Mouse (Mus musculus): ENCODE measurements around the gene Nsun4. TPM values are rescaled to one million over a fixed set of nuclear protein-coding genes. Genes with fewer than 3 reads are reported as not detected.

The Nsun4 gene
- polyA plus RNA-seq, 1 experiment from 2014 or later: 18.9 TPM

- ATAC-seq (ENCODE audit: low FRiP score): no peak
- Histone ChIP-seq H3K4me2 (no peak overlapping the region), H3K9me3 (no peaks in the 10 kb centered on the region; the same call in 1 of the 2 replicates), H3K9ac (no peak overlapping the region), H3K36me3 (replicated peaks) (no peaks in the 10 kb centered on the region), H3K4me3 (replicated peaks) (no peak overlapping the region), H3K27ac (no peak overlapping the region), H3K27me3 (peaks cover 11% of the 10 kb centered on the region; the same call in 1 of the 2 replicates), H3K4me1 (no peaks in the 10 kb centered on the region)
- 85% methylated on average over 2 of the region's 2 CpGs for WGBS
These were observed 58.3 kb downstream of the Nsun4 start for GRCm38 (mm10) chr4:115995376-115995730.

DNA sequence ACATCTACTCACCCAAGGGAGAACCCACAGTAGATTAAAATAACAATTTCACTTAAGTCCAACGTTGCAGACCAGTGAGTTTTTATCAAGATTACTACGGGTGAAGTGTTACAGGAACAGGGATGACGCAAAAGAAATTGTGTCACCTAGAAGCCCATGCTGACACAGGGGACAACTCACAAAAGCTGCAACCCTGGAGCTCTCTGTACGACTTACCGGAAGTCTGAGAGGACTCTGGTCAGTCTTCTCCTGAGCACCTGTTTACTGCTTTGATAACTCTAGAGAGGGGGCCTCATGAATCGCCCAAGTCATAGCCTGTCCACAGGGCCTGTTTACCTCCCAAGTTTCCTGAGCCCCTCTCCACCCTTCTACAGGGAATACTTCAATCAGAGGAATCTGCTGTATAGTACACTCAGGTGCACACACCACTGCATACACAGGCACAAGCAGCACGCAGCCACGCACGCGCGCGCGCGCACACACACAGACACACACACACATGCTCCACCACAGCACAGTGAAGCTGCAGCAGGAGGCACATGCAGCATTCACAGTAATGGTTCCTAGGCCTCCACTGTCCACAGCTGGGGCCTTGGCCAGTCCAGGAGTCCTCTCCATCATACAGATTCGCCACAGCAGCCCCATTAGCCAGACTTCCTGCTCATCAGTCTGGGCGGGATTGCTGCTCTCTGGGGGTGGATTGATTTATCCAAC is 58.9 kb downstream of the Nsun4 start:
- no peaks in the 10 kb centered on the region; the same call in 1 of the 2 replicates for H3K9me3 ChIP-seq
- no peak overlapping the region for H3K27ac ChIP-seq
- H3K36me3 ChIP-seq (replicated peaks): no peaks in the 10 kb centered on the region
- 87% methylated on average over 16 of the region's 16 CpGs for WGBS
- H3K4me2 ChIP-seq: no peak overlapping the region
- ATAC-seq (ENCODE audit: low FRiP score): no peak
- H3K27me3 ChIP-seq: peaks cover 11% of the 10 kb centered on the region; the same call in 1 of the 2 replicates
- no peak overlapping the region for H3K4me3 ChIP-seq (replicated peaks)
- H3K4me1 ChIP-seq: no peaks in the 10 kb centered on the region
- no peak overlapping the region for H3K9ac ChIP-seq

- no peak overlapping the region for H3K9ac ChIP-seq
- H3K36me3 ChIP-seq (replicated peaks): no peaks in the 10 kb centered on the region
- no peak for ATAC-seq (ENCODE audit: low FRiP score)
- no peak overlapping the region for H3K4me2 ChIP-seq
- H3K27me3 ChIP-seq: peaks cover 31% of the 10 kb centered on the region
- WGBS: 85% methylated on average over 7 of the region's 7 CpGs
- no peak overlapping the region for H3K27ac ChIP-seq
- no peaks in the 10 kb centered on the region; the same call in 1 of the 2 replicates for H3K9me3 ChIP-seq
- H3K4me1 ChIP-seq: peaks cover 2% of the 10 kb centered on the region; the same call in 1 of the 2 replicates
- H3K4me3 ChIP-seq (replicated peaks): no peak overlapping the region
These were observed 64.3 kb downstream of the Nsun4 start for GRCm38 (mm10) chr4:115989382-115989781.

DNA sequence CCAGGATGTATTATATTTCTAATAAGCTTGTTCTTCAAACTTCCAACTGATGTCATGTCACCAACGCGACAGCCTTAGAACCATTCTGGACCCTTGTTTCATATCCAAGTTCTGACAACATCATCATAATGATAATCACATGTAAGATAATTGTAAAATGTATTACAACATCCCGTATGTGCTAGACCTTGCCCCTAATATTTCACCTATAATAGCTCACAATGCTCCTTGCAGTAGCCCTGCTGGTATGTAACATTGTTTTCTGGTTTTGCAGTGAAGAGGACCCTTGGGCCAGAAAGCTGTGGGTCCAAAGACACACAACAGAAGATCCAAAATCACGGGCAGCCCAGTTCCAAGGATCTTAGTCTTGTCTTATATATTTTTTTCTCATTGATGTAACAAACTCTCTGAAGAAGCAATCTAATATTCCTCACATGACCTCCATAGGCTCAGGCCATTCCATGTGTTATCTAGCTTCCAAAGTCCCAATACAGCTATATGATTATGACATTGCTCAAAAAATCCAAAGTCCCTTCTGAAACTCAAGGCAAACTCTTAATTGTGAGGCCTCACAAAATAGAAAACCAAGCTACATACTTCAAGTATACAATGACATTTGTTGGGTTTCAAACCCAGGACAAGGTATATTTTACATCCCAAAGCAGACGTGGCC is 65.7 kb downstream of the Nsun4 start:
- Histone ChIP-seq H3K4me3 (replicated peaks) (no peak overlapping the region), H3K4me2 (no peak overlapping the region), H3K4me1 (peaks cover 4% of the 10 kb centered on the region; the same call in 1 of the 2 replicates), H3K9ac (no peak overlapping the region), H3K27ac (no peak overlapping the region), H3K36me3 (replicated peaks) (no peaks in the 10 kb centered on the region), H3K9me3 (no peaks in the 10 kb centered on the region; the same call in 1 of the 2 replicates), H3K27me3 (peaks cover 43% of the 10 kb centered on the region)
- 75% methylated on average over 5 of the region's 5 CpGs for WGBS
- ATAC-seq (ENCODE audit: low FRiP score): no peak

DNA sequence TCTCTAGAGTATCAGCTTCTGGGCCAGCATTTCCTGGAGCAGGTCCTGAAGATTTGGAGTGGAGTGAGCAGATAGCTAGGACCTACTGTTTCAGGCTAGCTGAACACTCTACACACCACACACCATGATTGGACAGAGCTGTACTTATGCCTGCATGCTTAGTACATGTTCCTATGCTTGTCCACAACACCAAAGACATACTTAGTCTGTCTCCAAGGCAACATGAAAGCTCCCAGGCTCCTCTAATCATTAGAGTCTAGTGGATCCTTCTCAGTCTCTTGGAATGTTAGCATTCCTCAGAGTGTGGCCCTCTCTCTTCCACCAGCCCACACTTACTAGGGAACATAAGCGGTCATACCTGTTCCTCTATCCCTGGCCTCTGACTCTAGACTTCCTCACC is 66.2 kb downstream of the Nsun4 start:
- H3K4me3 ChIP-seq (replicated peaks): no peak overlapping the region
- H3K27ac ChIP-seq: no peak overlapping the region
- H3K27me3 ChIP-seq: peaks cover 49% of the 10 kb centered on the region
- H3K9me3 ChIP-seq: no peaks in the 10 kb centered on the region; the same call in 1 of the 2 replicates
- H3K36me3 ChIP-seq (replicated peaks): no peaks in the 10 kb centered on the region
- no peak overlapping the region for H3K9ac ChIP-seq
- WGBS: 84% methylated on average over 1 of the region's 1 CpGs
- no peak for ATAC-seq (ENCODE audit: low FRiP score)
- no peak overlapping the region for H3K4me2 ChIP-seq
- H3K4me1 ChIP-seq: peaks cover 4% of the 10 kb centered on the region; the same call in 1 of the 2 replicates

GRCm38 (mm10) chr4:115984967-115985366 is 68.7 kb downstream of the Nsun4 start:
- H3K9ac ChIP-seq: no peak overlapping the region
- H3K4me2 ChIP-seq: no peak overlapping the region
- no peak for ATAC-seq (ENCODE audit: low FRiP score)
- no peak overlapping the region for H3K4me3 ChIP-seq (replicated peaks)
- no peaks in the 10 kb centered on the region for H3K36me3 ChIP-seq (replicated peaks)
- H3K4me1 ChIP-seq: peaks cover 11% of the 10 kb centered on the region
- no peaks in the 10 kb centered on the region for H3K9me3 ChIP-seq
- peaks cover 72% of the 10 kb centered on the region for H3K27me3 ChIP-seq
- no peak overlapping the region for H3K27ac ChIP-seq
- WGBS: 34% methylated on average over 8 of the region's 8 CpGs

DNA sequence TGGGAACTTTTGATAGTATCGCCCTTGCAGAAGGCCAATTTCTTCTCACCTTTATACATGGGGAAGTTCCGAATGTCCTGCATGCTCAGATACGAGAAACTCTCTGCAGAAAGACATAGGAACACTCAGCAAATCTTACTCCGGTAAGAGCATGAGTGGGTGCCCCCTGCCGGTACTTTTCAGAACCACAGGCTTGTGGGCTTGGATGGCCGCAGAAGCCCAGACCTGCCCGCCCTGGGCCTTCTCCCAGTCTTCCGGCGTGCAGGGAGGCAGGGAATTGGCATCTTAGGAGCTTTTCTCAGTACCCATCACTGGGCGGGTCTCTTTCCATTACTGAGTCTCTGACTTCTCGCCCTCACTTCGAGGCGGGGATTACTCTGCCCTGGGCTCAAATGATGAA is 69.6 kb downstream of the Nsun4 start:
- peaks cover 19% of the 10 kb centered on the region for H3K4me1 ChIP-seq
- H3K9me3 ChIP-seq: no peaks in the 10 kb centered on the region
- H3K27ac ChIP-seq: no peak overlapping the region
- H3K4me2 ChIP-seq: no peak overlapping the region
- ATAC-seq (ENCODE audit: low FRiP score): peak; percentile 34; the same call in 1 of the 2 replicates
- peaks cover 81% of the 10 kb centered on the region for H3K27me3 ChIP-seq
- H3K36me3 ChIP-seq (replicated peaks): no peaks in the 10 kb centered on the region
- H3K4me3 ChIP-seq (replicated peaks): no peak overlapping the region
- H3K9ac ChIP-seq: no peak overlapping the region
- 3% methylated on average over 13 of the region's 13 CpGs for WGBS

Other genes with a start within 250 kb of the Nsun4 start
- 4.2 and 4.6 TPM in 2 replicates for gene Mob3c, start 225.8 kb downstream of the Nsun4 start, polyA plus RNA-seq (2016; fragmentation: Nextera tagmentation; extraction: Ambion mirVana)
- gene Mknk1, start 214.7 kb downstream of the Nsun4 start, polyA plus RNA-seq (2016; fragmentation: Nextera tagmentation; extraction: Ambion mirVana): 25.9 and 27.2 TPM in 2 replicates
- not detected in 2 replicates for gene Kncn, start 169.5 kb downstream of the Nsun4 start, polyA plus RNA-seq (2016; fragmentation: Nextera tagmentation; extraction: Ambion mirVana)
- gene 6430628N08Rik, start 163.2 kb downstream of the Nsun4 start, polyA plus RNA-seq (2016; fragmentation: Nextera tagmentation; extraction: Ambion mirVana): not detected in 2 replicates
- gene Dmbx1, start 114.0 kb downstream of the Nsun4 start, polyA plus RNA-seq (2016; fragmentation: Nextera tagmentation; extraction: Ambion mirVana): 0.51 and 0.87 TPM in 2 replicates
- 3.2 and 3.6 TPM in 2 replicates for gene Faah, start 36.0 kb downstream of the Nsun4 start, polyA plus RNA-seq (2016; fragmentation: Nextera tagmentation; extraction: Ambion mirVana)
- 377 and 389 TPM in 2 replicates for gene Uqcrh, start 21.2 kb upstream of the Nsun4 start, polyA plus RNA-seq (2016; fragmentation: Nextera tagmentation; extraction: Ambion mirVana)
- gene Lrrc41, start 21.4 kb upstream of the Nsun4 start, polyA plus RNA-seq (2016; fragmentation: Nextera tagmentation; extraction: Ambion mirVana): 62.0 and 64.2 TPM in 2 replicates
- gene Rad54l, start 69.8 kb upstream of the Nsun4 start, polyA plus RNA-seq (2016; fragmentation: Nextera tagmentation; extraction: Ambion mirVana): 61.4 and 63.1 TPM in 2 replicates
- gene Pomgnt1, start 70.0 kb upstream of the Nsun4 start, polyA plus RNA-seq (2016; fragmentation: Nextera tagmentation; extraction: Ambion mirVana): 58.6 and 59.5 TPM in 2 replicates
- 2.0 and 2.2 TPM in 2 replicates for gene Lurap1, start 97.5 kb upstream of the Nsun4 start, polyA plus RNA-seq (2016; fragmentation: Nextera tagmentation; extraction: Ambion mirVana)
- gene Tspan1, start 113.7 kb upstream of the Nsun4 start, polyA plus RNA-seq (2016; fragmentation: Nextera tagmentation; extraction: Ambion mirVana): 0.22 TPM in 1 of 2 replicates, not detected in the other
- not detected in 2 replicates for gene 1700042G07Rik, start 119.5 kb upstream of the Nsun4 start, polyA plus RNA-seq (2016; fragmentation: Nextera tagmentation; extraction: Ambion mirVana)
- gene Gm49337, start 119.5 kb upstream of the Nsun4 start, polyA plus RNA-seq (2016; fragmentation: Nextera tagmentation; extraction: Ambion mirVana): not detected in 2 replicates
- gene Pik3r3, start 167.7 kb upstream of the Nsun4 start, polyA plus RNA-seq (2016; fragmentation: Nextera tagmentation; extraction: Ambion mirVana): 93.5 and 100 TPM in 2 replicates